In genomic region chr11:50292190-50292855, GRCm38 (mm10) we compare ENCODE assay signal across 7 mouse cellular contexts. TPM values are rescaled to one million over a fixed set of nuclear protein-coding genes. Genes with fewer than 3 reads are reported as not detected.
DNase-seq lines count a peak whose midpoint lies in the region; ATAC-seq lines count a peak whose summit lies in the region.

Gene Maml1, minus strand, starts transcription at chr11:50292311.

- no peaks in the 10 kb centered on the region for H3K27me3 ChIP-seq in embryonic facial prominence, embryonic 12.5 days
- H3K27me3 ChIP-seq in limb, embryonic 11.5 days (ENCODE audit: control insufficient read depth, insufficient read depth, low read length): no peaks in the 10 kb centered on the region
- H3K27me3 ChIP-seq in midbrain, embryonic 14.5 days (ENCODE audit: control insufficient read depth, insufficient read depth, low read length): no peaks in the 10 kb centered on the region

- H3K4me1 ChIP-seq in embryonic facial prominence, embryonic 12.5 days: peaks cover 12% of the 10 kb centered on the region
- H3K4me1 ChIP-seq in limb, embryonic 11.5 days (ENCODE audit: control insufficient read depth, insufficient read depth, low read length): peaks cover 6% of the 10 kb centered on the region
- H3K4me1 ChIP-seq in midbrain, embryonic 14.5 days (ENCODE audit: control insufficient read depth, insufficient read depth, low read length): peaks cover 21% of the 10 kb centered on the region

- WGBS in embryonic facial prominence, embryonic 12.5 days: under 1% methylated on average over 45 of the region's 45 CpGs
- 0% methylated on average over 45 of the region's 45 CpGs for WGBS in limb, embryonic 11.5 days
- under 1% methylated on average over 45 of the region's 45 CpGs for WGBS in midbrain, embryonic 14.5 days

- peak; percentile 95 for DNase-seq in adrenal gland, postnatal 25 days
- DNase-seq in heart, adult 11 months: peak; percentile 100
- peak; percentile 98 for DNase-seq in kidney, adult 18-20 months
- peak; percentile 98 for DNase-seq in limb, embryonic 11.5 days (ENCODE audit: low spot score)
- peak; percentile 99 for DNase-seq in midbrain, embryonic 14.5 days
- DNase-seq in spleen, adult 18-20 months: peak; percentile 93 to 94

- peak; percentile 95 for ATAC-seq in embryonic facial prominence, embryonic 12.5 days (ENCODE audit: insufficient number of reproducible peaks, insufficient read depth, low FRiP score, low TSS enrichment)
- peak; percentile 97 for ATAC-seq in limb, embryonic 11.5 days (ENCODE audit: insufficient number of reproducible peaks, low FRiP score, low TSS enrichment, low read depth)
- ATAC-seq in midbrain, embryonic 14.5 days (ENCODE audit: low FRiP score, low TSS enrichment): peak; percentile 99

- no peaks in the 10 kb centered on the region for H3K9me3 ChIP-seq in embryonic facial prominence, embryonic 12.5 days
- H3K9me3 ChIP-seq in limb, embryonic 11.5 days (ENCODE audit: control insufficient read depth, low read length): no peaks in the 10 kb centered on the region
- no peaks in the 10 kb centered on the region for H3K9me3 ChIP-seq in midbrain, embryonic 14.5 days (ENCODE audit: control insufficient read depth, low read length)

- peaks cover 37% of the 10 kb centered on the region for H3K36me3 ChIP-seq in embryonic facial prominence, embryonic 12.5 days
- H3K36me3 ChIP-seq in limb, embryonic 11.5 days (ENCODE audit: control insufficient read depth, insufficient read depth, low read length): peaks cover 14% of the 10 kb centered on the region; the same call in 1 of the 2 replicates
- peaks cover 38% of the 10 kb centered on the region for H3K36me3 ChIP-seq in midbrain, embryonic 14.5 days (ENCODE audit: control insufficient read depth, insufficient read depth, low read length)

- H3K4me3 ChIP-seq in embryonic facial prominence, embryonic 12.5 days: peak within 1 kb of the TSS; percentile 91
- H3K4me3 ChIP-seq in limb, embryonic 11.5 days (ENCODE audit: low read depth, low read length): peak within 1 kb of the TSS; percentile 97
- H3K4me3 ChIP-seq in midbrain, embryonic 14.5 days (replicated peaks; ENCODE audit: low read depth, low read length): peak within 1 kb of the TSS; percentile 98

- peak within 1 kb of the TSS; percentile 99 for H3K27ac ChIP-seq in embryonic facial prominence, embryonic 12.5 days
- peak within 1 kb of the TSS; percentile 96 for H3K27ac ChIP-seq in limb, embryonic 11.5 days (replicated peaks; ENCODE audit: low read depth, low read length)
- peak within 1 kb of the TSS; percentile 98 for H3K27ac ChIP-seq in midbrain, embryonic 14.5 days (replicated peaks; ENCODE audit: low read depth, low read length)

- H3K4me2 ChIP-seq in embryonic facial prominence, embryonic 12.5 days (replicated peaks): peak within 1 kb of the TSS; percentile 76
- peak within 1 kb of the TSS; percentile 81 for H3K4me2 ChIP-seq in limb, embryonic 11.5 days (ENCODE audit: low read depth, severe bottlenecking)
- H3K4me2 ChIP-seq in midbrain, embryonic 14.5 days (ENCODE audit: low read length): peak within 1 kb of the TSS; percentile 87

- peak within 1 kb of the TSS; percentile 99 for H3K9ac ChIP-seq in embryonic facial prominence, embryonic 12.5 days
- peak within 1 kb of the TSS; percentile 99 for H3K9ac ChIP-seq in limb, embryonic 11.5 days (ENCODE audit: low read length)
- peak within 1 kb of the TSS; percentile 98 for H3K9ac ChIP-seq in midbrain, embryonic 14.5 days (replicated peaks; ENCODE audit: low read length)

RNA-seq across cellular contexts. Expression of gene Maml1, which starts in this region (rescaled TPM):
- 28.4 and 29.5 TPM in 2 replicates for total RNA-seq in adrenal gland, postnatal 25 days (2021)
- 9.2 and 9.7 TPM in 2 replicates for polyA plus RNA-seq in embryonic facial prominence, embryonic 12.5 days (2016; fragmentation: Nextera tagmentation; extraction: Ambion mirVana)
- polyA plus RNA-seq in limb, embryonic 11.5 days (2014; fragmentation: Nextera tagmentation; extraction: Ambion mirVana): 14.4 and 14.6 TPM in 2 replicates
- 5.6 and 5.9 TPM in 2 replicates for polyA plus RNA-seq in midbrain, embryonic 14.5 days (2014; fragmentation: Nextera tagmentation; extraction: Ambion mirVana)

Comparison
In these comparisons a context has a peak if more than half of its experiments do, and no peak if none do; other contexts are left out.
1. Peak in every context shown above with its lines: DNase-seq, ATAC-seq, H3K4me3 ChIP-seq and H3K27ac ChIP-seq.